Mouse (Mus musculus) embryonic facial prominence, embryonic 12.5 days (tissue): ENCODE data around the gene Lin7a. TPM values are rescaled to one million over a fixed set of nuclear protein-coding genes. Genes with fewer than 3 reads are reported as not detected.
"Not testable (repeated sequence)": the region's sequence is repeated elsewhere in the genome, so short reads cannot be mapped to it uniquely, and the experiment has no call there.

Experiments
- ATAC-seq: fragments of 200-750 bp; cut with Nextera tagmentation; 2 replicates; pipeline ENCODE4 v1.8.0; 2017; ENCODE audit not compliant: insufficient number of reproducible peaks, insufficient read depth, low FRiP score, low TSS enrichment
- H3K27ac ChIP-seq: fragments of 300-500 bp; sonication (generic); 2 replicates; pipeline ENCODE4 v1.5.1; 2016; ENCODE audit warnings: mild to moderate bottlenecking
- H3K27me3 ChIP-seq: fragments of 300-500 bp; sonication (generic); 2 replicates; pipeline ENCODE4 v1.6.1; 2016; ENCODE audit warnings: mild to moderate bottlenecking, moderate library complexity
- H3K36me3 ChIP-seq: fragments of 300-500 bp; sonication (generic); 2 replicates; pipeline ENCODE4 v1.6.1; 2016; ENCODE audit warnings: mild to moderate bottlenecking
- H3K4me1 ChIP-seq: fragments of 300-500 bp; sonication (generic); 2 replicates; pipeline ENCODE4 v1.6.1; 2016
- H3K4me2 ChIP-seq: fragments of 300-500 bp; sonication (generic); replicated peaks from 2 replicates; pipeline ENCODE4 v1.6.1; 2016; ENCODE audit warnings: mild to moderate bottlenecking, moderate library complexity
- H3K4me3 ChIP-seq: fragments of 300-500 bp; sonication (generic); 2 replicates; pipeline ENCODE4 v1.5.1; 2016; ENCODE audit warnings: mild to moderate bottlenecking
- H3K9ac ChIP-seq: fragments of 300-500 bp; sonication (generic); 2 replicates; pipeline ENCODE4 v1.6.1; 2016; ENCODE audit warnings: mild to moderate bottlenecking, moderate library complexity
- H3K9me3 ChIP-seq: fragments of 300-500 bp; sonication (generic); 2 replicates; pipeline ENCODE4 v1.6.1; 2016; ENCODE audit warnings: mild to moderate bottlenecking, moderate library complexity
- WGBS: fragments of 180-500 bp; shearing (Covaris S2); methylation state at CpG from one replicate; pipeline ENCODE4 v1.1.7; 2016; 5-methylcytosine and 5-hydroxymethylcytosine counted together
- polyA plus RNA-seq: library from polyadenylated mRNA; unstranded; fragments of >200 nt; fragmentation: Nextera tagmentation; extraction: Ambion mirVana; gene quantifications from 2 replicates; pipeline ENCODE4 v1.2.1, GENCODE M21; 2016

Lin7a gene
- polyA plus RNA-seq, 1 experiment from 2014 or later, result 9.9 TPM

DNA sequence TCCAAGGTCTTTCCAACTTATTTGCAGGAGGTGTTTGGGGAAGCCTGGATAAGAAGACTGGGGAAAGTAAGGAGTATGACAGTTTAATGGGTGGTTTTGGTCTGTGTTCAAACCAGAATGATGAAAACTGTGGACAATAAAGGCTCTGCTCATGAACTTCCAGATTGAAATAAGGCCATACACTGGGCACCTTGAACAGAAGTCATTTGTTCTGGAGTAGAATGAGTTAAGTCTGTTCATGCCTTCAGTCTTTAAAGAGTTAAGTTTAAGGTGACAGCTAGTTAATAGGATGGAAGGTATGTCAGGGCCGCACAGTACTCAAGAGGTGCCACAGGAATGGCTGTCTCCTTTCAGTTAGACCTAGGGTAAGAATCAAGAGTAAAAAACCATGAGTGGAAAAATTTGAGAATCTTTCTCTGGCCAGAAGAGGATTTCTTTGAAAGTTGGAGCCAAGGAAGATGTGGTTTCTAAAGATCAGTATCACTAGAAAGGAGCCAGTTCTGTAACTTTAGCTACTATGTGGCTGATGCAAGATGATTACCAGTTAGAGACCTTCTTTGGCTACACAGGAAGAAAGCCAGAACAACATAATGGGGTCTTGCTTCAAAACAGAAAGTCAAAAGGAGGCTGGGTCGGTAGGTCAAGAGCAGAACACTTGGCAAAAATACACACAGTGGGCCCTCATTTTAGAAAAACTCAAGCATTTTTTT is 33.2 kb upstream of the Lin7a start:
- no peak for ATAC-seq
- H3K27me3 ChIP-seq, result no peaks in the 10 kb centered on the region

DNA sequence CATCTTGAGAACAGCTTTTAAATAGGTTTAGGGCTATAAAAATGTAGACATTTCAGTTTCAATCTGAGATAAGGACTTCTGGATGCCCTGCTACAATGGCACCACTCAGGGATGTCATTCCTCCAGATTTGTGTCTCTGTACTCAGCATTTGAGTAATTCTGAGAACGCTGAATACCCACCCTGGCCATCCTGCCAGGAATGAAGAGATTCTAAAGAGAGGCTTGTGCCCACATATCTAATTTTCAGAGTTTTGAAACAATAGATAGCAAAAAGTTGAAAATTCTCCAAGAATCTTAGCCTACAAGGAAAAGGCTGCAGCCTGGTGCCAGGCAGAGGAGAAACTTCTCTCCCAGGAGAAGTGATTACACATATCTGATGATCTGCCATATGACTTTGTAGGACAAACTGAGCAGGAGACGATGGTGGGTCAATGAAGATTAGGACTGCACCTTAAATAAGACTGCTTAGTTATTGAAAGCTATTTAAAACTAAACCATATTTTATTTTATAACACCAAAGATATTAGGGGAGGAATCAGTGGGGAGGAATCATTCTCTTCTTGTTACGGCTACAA is 32.5 kb upstream of the Lin7a start:
- no peak for ATAC-seq
- Histone ChIP-seq H3K4me3 (no peak overlapping the region), H3K36me3 (no peaks in the 10 kb centered on the region), H3K27ac (no peak overlapping the region), H3K27me3 (no peaks in the 10 kb centered on the region), H3K4me2 (no peak overlapping the region), H3K9me3 (no peaks in the 10 kb centered on the region), H3K9ac (no peak overlapping the region), H3K4me1 (no peaks in the 10 kb centered on the region)
- 80% methylated on average over 3 of the region's 3 CpGs for WGBS

More for the DNA sequence above, 33.2 kb upstream of the Lin7a start:
- 64% methylated on average over 2 of the region's 2 CpGs for WGBS
- no peak overlapping the region for H3K4me2 ChIP-seq
- H3K4me3 ChIP-seq, result no peak overlapping the region
- no peaks in the 10 kb centered on the region for H3K36me3 ChIP-seq
- H3K9ac ChIP-seq, result no peak overlapping the region
- no peaks in the 10 kb centered on the region for H3K9me3 ChIP-seq
- no peaks in the 10 kb centered on the region for H3K4me1 ChIP-seq
- no peak overlapping the region for H3K27ac ChIP-seq

DNA sequence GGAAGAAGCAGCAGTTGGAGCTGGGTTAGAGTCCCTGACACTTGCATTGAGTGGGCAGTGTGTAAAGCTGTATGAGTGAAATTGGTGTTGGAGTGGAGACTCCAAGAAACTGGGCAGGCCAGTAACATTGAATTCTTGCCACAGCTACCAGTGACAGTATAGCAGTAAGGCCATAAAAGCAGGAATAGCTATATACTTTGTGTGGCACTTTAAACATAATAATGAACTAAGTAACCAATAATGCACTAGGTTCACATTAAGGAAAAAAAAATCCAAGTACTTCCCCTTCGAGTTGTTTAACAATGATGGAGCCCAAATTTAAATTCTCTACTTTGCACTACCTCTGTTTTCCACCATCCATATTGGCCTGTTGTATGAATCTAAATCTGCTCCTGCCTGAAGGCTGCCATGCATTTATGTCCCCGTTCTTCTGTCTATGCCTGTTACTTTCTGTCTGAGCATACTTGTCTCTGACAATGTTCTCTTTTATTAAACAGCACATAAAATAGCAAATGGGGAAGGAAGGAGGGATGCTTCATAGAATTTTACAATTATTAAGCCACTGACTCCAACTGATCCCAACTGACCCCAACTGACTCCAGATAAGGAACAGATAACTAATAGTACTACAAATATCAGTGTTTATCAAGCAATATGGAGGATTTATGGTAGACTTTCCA is 31.7 kb upstream of the Lin7a start:
- no peak overlapping the region for H3K4me3 ChIP-seq
- H3K4me2 ChIP-seq, result no peak overlapping the region
- no peaks in the 10 kb centered on the region for H3K9me3 ChIP-seq
- H3K9ac ChIP-seq, result no peak overlapping the region
- H3K36me3 ChIP-seq, result no peaks in the 10 kb centered on the region
- WGBS, result 82% methylated on average over 2 of the region's 2 CpGs
- H3K27ac ChIP-seq, result no peak overlapping the region
- no peak for ATAC-seq
- no peaks in the 10 kb centered on the region for H3K4me1 ChIP-seq
- H3K27me3 ChIP-seq, result no peaks in the 10 kb centered on the region

DNA sequence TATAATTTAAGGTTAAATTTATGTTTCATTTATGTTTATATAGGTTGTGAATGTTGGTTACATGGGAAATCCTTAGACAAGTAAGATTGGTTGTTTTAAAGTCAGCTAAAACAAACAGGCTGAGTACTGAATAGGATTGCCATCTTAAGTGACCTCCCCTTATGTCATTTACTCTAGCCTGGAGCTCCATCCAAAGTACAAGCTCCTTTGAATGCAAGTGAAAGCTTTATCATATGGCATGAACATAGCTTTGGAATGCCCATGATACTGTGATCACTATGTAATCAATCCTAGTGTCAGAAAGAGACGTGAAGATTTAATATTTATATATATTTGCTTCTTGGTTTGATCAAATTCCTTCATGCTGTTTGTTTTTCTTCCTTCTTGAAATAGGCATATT is 31.0 kb upstream of the Lin7a start:
- Histone ChIP-seq H3K9ac (no peak overlapping the region), H3K4me1 (no peaks in the 10 kb centered on the region), H3K4me3 (no peak overlapping the region), H3K27ac (no peak overlapping the region), H3K27me3 (no peaks in the 10 kb centered on the region), H3K9me3 (no peaks in the 10 kb centered on the region), H3K36me3 (no peaks in the 10 kb centered on the region), H3K4me2 (no peak overlapping the region)
- 68% methylated on average over 1 of the region's 1 CpGs for WGBS
- ATAC-seq, result no peak

DNA sequence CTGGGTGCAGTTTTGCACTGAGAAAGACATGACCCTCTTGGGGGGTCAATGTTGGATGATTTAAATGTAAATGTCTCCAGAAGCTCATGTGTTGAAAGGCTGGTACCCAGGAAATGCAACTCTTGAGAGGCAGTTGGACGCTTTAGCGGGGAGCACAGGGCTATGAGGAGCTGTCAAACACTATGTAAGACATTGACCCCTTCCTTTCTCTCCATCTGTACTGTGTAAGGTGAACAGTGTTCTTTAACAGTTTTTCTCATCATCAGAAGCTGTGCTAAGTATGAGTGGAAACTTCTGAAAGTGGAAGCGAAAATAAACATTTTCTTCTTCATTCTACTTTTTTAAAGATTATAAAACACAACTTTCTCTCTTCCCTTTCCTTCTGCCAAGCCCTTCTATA is 30.5 kb upstream of the Lin7a start:
- Histone ChIP-seq H3K36me3 (no peaks in the 10 kb centered on the region), H3K27me3 (no peaks in the 10 kb centered on the region), H3K9me3 (no peaks in the 10 kb centered on the region), H3K4me3 (no peak overlapping the region), H3K9ac (no peak overlapping the region), H3K27ac (no peak overlapping the region), H3K4me1 (no peaks in the 10 kb centered on the region), H3K4me2 (no peak overlapping the region)
- ATAC-seq, result peak; percentile 35; the same call in 1 of the 2 replicates
- WGBS, result 79% methylated on average over 3 of the region's 3 CpGs

DNA sequence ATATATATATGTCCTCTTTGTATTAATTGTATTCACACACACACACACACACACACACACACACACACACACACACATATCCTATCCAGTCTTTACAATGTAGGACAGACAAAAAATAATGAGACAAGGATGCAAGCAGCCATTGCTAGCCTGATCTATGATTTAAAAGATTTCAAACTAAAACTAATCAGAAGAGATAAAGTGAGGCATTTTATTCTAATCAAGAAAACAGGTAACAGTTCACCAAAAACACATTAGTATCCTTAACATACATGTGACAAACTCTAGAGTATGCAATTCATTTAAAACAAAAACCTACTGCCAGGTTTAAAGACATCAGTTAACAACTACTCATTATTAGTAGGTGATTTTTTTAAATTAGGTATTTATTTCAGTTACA is 30.1 kb upstream of the Lin7a start:
- Histone ChIP-seq H3K27ac (no peak overlapping the region), H3K9me3 (no peaks in the 10 kb centered on the region), H3K4me1 (no peaks in the 10 kb centered on the region), H3K27me3 (no peaks in the 10 kb centered on the region), H3K9ac (no peak overlapping the region), H3K4me2 (no peak overlapping the region), H3K36me3 (no peaks in the 10 kb centered on the region), H3K4me3 (no peak overlapping the region)
- no peak for ATAC-seq

DNA sequence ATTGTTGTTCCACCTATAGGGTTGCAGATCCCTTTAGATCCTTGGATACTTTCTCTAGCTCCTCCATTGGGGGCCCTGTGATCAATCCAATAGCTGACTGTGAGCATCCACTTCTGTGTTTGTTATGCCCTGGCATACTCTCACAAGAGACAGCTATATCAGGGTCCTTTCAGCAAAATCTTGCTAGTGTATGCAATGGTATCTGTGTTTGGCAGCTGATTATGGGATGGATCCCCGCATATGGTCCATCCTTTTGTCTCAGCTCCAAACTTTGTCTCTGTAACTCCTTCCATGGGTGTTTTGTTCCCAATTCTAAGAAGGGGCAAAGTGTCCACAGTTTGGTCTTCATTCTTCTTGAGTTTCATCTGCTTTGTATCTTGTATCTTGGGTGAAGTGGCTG is 29.5 kb upstream of the Lin7a start:
- H3K4me3 ChIP-seq, H3K36me3 ChIP-seq, H3K9me3 ChIP-seq, H3K27me3 ChIP-seq, ATAC-seq, H3K4me2 ChIP-seq, H3K4me1 ChIP-seq, H3K9ac ChIP-seq, H3K27ac ChIP-seq: not testable (repeated sequence)
- WGBS, result 88% methylated on average over 1 of the region's 1 CpGs

DNA sequence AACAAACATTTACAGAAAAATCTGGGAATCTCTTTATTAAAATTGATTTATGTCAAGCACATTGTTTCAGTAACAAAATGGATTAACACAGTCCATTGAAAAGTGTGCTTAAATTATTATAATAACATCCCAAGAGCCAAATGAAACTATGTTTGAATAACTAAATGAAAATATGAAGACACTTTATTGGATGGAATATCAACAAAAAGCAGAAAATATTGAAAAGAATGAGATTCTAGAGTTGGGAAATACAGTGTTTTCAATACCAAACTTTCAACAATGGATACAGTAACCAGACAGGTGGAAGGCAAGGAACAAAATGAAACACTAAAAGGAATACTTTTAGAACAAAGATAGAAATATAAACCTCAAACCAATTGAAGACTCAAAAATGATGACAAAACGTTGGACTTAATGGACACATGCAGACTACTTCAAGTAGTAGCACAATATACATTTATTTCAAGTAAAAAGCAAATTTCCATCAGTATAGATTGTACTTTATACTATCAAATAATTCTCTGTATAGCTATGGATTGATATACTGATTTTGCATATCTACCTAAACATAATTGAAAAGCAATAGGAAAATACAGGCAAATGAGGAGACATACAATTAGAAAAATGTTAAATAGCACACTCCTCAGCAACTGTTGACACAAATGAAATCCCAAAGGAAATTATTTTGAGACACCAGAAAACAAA is 28.6 kb upstream of the Lin7a start:
- WGBS, result 76% methylated on average over 1 of the region's 1 CpGs
- no peaks in the 10 kb centered on the region for H3K9me3 ChIP-seq
- no peak for ATAC-seq
- no peaks in the 10 kb centered on the region for H3K27me3 ChIP-seq
- no peaks in the 10 kb centered on the region for H3K4me1 ChIP-seq
- H3K9ac ChIP-seq, result no peak overlapping the region
- no peak overlapping the region for H3K27ac ChIP-seq
- no peak overlapping the region for H3K4me2 ChIP-seq
- no peaks in the 10 kb centered on the region for H3K36me3 ChIP-seq
- H3K4me3 ChIP-seq, result no peak overlapping the region

DNA sequence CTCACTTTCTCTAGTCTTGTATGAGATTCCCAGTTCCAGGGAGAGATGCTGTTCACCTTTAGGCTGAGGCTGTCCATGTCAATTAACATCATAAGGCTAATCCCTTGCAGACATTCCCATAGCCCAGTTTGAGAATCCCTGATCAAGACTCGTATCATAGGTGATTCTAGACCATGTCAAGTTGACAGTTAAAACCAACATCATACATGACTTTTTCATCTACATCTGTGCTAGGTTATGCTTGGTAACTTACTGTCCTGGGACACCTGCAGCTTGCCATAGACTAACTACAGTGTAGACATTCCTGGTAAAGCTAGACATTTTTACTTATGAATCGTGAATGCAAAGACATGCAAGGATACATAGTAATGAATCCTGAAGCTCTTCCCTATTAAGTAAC is 27.3 kb upstream of the Lin7a start:
- Histone ChIP-seq H3K27ac (no peak overlapping the region), H3K36me3 (no peaks in the 10 kb centered on the region), H3K9me3 (no peaks in the 10 kb centered on the region), H3K4me3 (no peak overlapping the region), H3K27me3 (no peaks in the 10 kb centered on the region), H3K4me2 (no peak overlapping the region), H3K9ac (no peak overlapping the region), H3K4me1 (no peaks in the 10 kb centered on the region)
- ATAC-seq, result no peak
- WGBS, result 75% methylated on average over 2 of the region's 2 CpGs

DNA sequence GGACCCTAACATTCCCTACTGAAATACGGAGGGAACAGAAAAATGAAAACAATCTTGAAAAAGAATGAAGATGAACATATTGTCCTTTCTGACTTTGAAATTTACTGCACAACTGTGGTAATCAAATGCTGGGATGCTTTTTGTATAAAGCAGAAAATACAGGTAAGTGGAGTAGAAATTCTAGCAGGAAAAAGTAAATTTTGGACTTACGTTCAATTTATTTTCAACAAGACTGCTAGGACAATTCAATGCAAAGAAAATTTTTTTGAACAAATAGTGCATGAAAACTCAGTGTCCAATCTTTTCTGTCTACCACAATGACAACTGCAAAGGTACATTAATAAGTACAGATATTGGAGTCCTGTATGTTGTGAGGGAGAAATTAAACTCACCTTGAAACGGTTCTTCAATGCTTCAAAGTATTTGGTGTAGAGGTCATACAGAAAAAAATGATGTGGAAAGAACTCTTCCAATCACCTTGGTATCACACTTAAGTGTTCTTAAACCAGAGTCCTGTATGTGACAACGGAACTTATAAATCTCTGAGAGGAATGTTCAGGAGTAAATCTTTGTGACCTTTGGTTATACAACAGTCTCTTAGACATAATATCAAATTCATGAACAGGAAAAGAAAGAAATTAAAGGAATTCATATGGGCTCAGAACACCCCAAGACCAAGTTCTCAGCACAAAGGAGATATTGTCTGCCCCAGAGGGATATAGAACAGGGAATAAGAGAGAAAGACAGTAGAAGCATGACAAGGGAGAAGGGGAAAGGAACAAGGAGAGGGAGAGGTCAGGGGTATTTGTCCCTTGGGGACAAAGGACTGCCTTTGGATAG is 26.6 kb upstream of the Lin7a start:
- 80% methylated on average over 4 of the region's 4 CpGs for WGBS
- Histone ChIP-seq H3K4me3 (no peak overlapping the region), H3K27ac (no peak overlapping the region), H3K27me3 (no peaks in the 10 kb centered on the region), H3K4me1 (no peaks in the 10 kb centered on the region), H3K4me2 (no peak overlapping the region), H3K9me3 (no peaks in the 10 kb centered on the region), H3K9ac (no peak overlapping the region), H3K36me3 (no peaks in the 10 kb centered on the region)
- no peak for ATAC-seq

DNA sequence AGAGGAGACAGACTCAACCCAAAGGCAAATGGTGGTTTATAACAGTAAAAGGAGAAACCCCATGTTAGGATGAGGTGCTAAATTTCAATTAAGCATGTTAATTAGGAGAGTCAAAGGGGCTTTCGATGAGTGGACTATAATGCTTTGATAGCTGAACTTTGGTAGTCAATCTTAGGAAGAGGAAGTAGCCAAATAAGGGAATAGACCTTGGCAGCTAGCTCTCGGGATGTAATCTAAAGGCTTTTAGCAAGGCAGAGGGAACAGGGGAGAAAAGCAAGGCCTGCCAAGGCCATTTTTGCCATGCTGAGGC is 26.0 kb upstream of the Lin7a start:
- Histone ChIP-seq H3K9ac (no peak overlapping the region), H3K4me3 (no peak overlapping the region), H3K4me2 (no peak overlapping the region), H3K36me3 (no peaks in the 10 kb centered on the region), H3K9me3 (no peaks in the 10 kb centered on the region), H3K4me1 (no peaks in the 10 kb centered on the region), H3K27ac (no peak overlapping the region), H3K27me3 (no peaks in the 10 kb centered on the region)
- 64% methylated on average over 2 of the region's 2 CpGs for WGBS
- no peak for ATAC-seq
